8 mouse cellular contexts compared by ENCODE assay signal in the genomic region with DNA sequence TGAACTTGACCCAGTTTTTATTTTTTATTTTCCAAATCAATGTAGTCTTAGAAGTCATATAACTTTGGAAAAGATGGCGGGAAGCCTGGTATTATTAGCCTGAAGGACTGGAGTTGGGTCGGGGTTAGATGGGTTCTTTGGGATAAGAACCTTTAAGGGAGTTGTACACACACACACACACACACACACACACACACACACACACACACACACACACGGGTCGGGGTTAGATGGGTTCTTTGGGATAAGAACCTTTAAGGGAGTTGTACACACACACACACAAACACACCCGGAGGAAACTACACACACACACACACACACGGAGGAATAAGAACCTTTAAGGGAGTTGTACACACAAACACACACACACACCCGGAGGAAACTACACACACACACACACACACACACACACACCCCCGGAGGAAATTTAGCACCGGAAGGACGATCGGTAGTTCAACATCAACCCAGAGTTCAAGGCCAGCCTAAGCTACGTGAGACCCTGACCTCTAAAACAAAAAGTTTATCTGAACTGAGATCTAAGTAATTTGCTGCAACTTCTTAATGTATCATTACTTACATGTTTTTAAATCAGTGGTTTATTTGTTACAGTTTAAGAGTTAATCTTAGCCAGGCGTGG. TPM values are rescaled to one million over a fixed set of nuclear protein-coding genes. Genes with fewer than 3 reads are reported as not detected.
A peak's percentile ranks its signal among the peaks of the same experiment; 100 is the strongest.
DNase-seq lines count a peak whose midpoint lies in the region; ATAC-seq lines count a peak whose summit lies in the region.

No protein-coding gene starts in this region.

- H3K36me3 ChIP-seq in kidney, embryonic 15.5 days, result peaks cover 2% of the 10 kb centered on the region; the same call in 1 of the 2 replicates
- H3K36me3 ChIP-seq in hindbrain, embryonic 15.5 days, result no peaks in the 10 kb centered on the region
- H3K36me3 ChIP-seq in midbrain, embryonic 15.5 days (replicated peaks), result no peaks in the 10 kb centered on the region

- peak overlapping the region; percentile 83 for H3K4me3 ChIP-seq in kidney, embryonic 15.5 days (replicated peaks)
- H3K4me3 ChIP-seq in brown adipose tissue, adult 24 weeks (ENCODE audit: insufficient read depth, low read depth, low read length), result peak overlapping the region; percentile 27
- H3K4me3 ChIP-seq in hindbrain, embryonic 15.5 days, result peak overlapping the region; percentile 72
- peak overlapping the region; percentile 71 for H3K4me3 ChIP-seq in midbrain, embryonic 15.5 days

- H3K4me1 ChIP-seq in kidney, embryonic 15.5 days, result peaks cover 31% of the 10 kb centered on the region
- no peaks in the 10 kb centered on the region for H3K4me1 ChIP-seq in brown adipose tissue, adult 24 weeks (ENCODE audit: control insufficient read depth, insufficient read depth, insufficient read length, low read length)
- H3K4me1 ChIP-seq in hindbrain, embryonic 15.5 days (replicated peaks), result peaks cover 23% of the 10 kb centered on the region
- peaks cover 9% of the 10 kb centered on the region for H3K4me1 ChIP-seq in midbrain, embryonic 15.5 days

- peak overlapping the region; percentile 91 for H3K4me2 ChIP-seq in kidney, embryonic 15.5 days
- peak overlapping the region; percentile 70 for H3K4me2 ChIP-seq in hindbrain, embryonic 15.5 days
- peak overlapping the region; percentile 84 for H3K4me2 ChIP-seq in midbrain, embryonic 15.5 days

- ATAC-seq in kidney, embryonic 15.5 days (replicated peaks; ENCODE audit: low FRiP score), result no peak; the same call in 1 of the 2 replicates
- peak; percentile 7; the same call in 1 of the 2 replicates for ATAC-seq in hindbrain, embryonic 15.5 days (ENCODE audit: low FRiP score, low read depth)
- peak; percentile 41 for ATAC-seq in midbrain, embryonic 15.5 days (replicated peaks)

- 50% methylated on average over 13 of the region's 13 CpGs for WGBS in kidney, embryonic 15.5 days
- WGBS in hindbrain, embryonic 15.5 days, result 52% methylated on average over 13 of the region's 13 CpGs
- WGBS in midbrain, embryonic 15.5 days, result 50% methylated on average over 13 of the region's 13 CpGs

- no peaks in the 10 kb centered on the region for H3K9me3 ChIP-seq in kidney, embryonic 15.5 days (replicated peaks)
- H3K9me3 ChIP-seq in hindbrain, embryonic 15.5 days, result no peaks in the 10 kb centered on the region
- no peaks in the 10 kb centered on the region for H3K9me3 ChIP-seq in midbrain, embryonic 15.5 days

- DNase-seq in kidney, postnatal 14 days, result no peak
- no peak for DNase-seq in adrenal gland, adult 18-20 months (ENCODE audit: low spot score in 2 of 2)
- no peak for DNase-seq in spleen, postnatal 36 days (ENCODE audit: low spot score in 2 of 2)
- no peak for DNase-seq in yolk sac, embryonic 10.5 days (ENCODE audit: low spot score)

- H3K27me3 ChIP-seq in kidney, embryonic 15.5 days, result no peaks in the 10 kb centered on the region
- H3K27me3 ChIP-seq in hindbrain, embryonic 15.5 days, result no peaks in the 10 kb centered on the region
- H3K27me3 ChIP-seq in midbrain, embryonic 15.5 days (replicated peaks), result no peaks in the 10 kb centered on the region

- peak overlapping the region; percentile 60; the same call in 1 of the 2 replicates for H3K27ac ChIP-seq in kidney, embryonic 15.5 days
- peak overlapping the region; percentile 39 for H3K27ac ChIP-seq in brown adipose tissue, adult 24 weeks (replicated peaks; ENCODE audit: low read depth, low read length)
- H3K27ac ChIP-seq in hindbrain, embryonic 15.5 days (replicated peaks), result no peak overlapping the region
- 0 out of 2 replicates have a peak overlapping the region, but pooled peaks have one; percentile 63 for H3K27ac ChIP-seq in midbrain, embryonic 15.5 days

- peak overlapping the region; percentile 35; the same call in 1 of the 2 replicates for H3K9ac ChIP-seq in kidney, embryonic 15.5 days
- no peak overlapping the region for H3K9ac ChIP-seq in hindbrain, embryonic 15.5 days
- H3K9ac ChIP-seq in midbrain, embryonic 15.5 days, result no peak overlapping the region

RNA-seq across cellular contexts. Expression of a gene that starts 0.5 kb away (rescaled TPM):
- polyA plus RNA-seq in kidney, embryonic 15.5 days (2015; fragmentation: Nextera tagmentation; extraction: Ambion mirVana), result 45.8 and 48.3 TPM in 2 replicates
- 392 and 520 TPM in 2 replicates for polyA plus RNA-seq in brown adipose tissue, adult 24 weeks (2012; ENCODE audit: insufficient read depth, insufficient read length, missing spikeins)
- 43.6 and 47.1 TPM in 2 replicates for polyA plus RNA-seq in hindbrain, embryonic 15.5 days (2015; fragmentation: Nextera tagmentation; extraction: Ambion mirVana)
- 43.5 and 44.5 TPM in 2 replicates for polyA plus RNA-seq in midbrain, embryonic 15.5 days (2015; fragmentation: Nextera tagmentation; extraction: Ambion mirVana)
- total RNA-seq in adrenal gland, adult 18-20 months (2021), result 100 to 1,000 TPM; 108 to 204 TPM

RNA-seq across cellular contexts. Expression of a gene that starts 15.8 kb away (rescaled TPM):
- 35.8 and 37.6 TPM in 2 replicates for polyA plus RNA-seq in kidney, embryonic 15.5 days (2015; fragmentation: Nextera tagmentation; extraction: Ambion mirVana)
- 120 and 127 TPM in 2 replicates for polyA plus RNA-seq in brown adipose tissue, adult 24 weeks (2012; ENCODE audit: insufficient read depth, insufficient read length, missing spikeins)
- 12.2 and 13.9 TPM in 2 replicates for polyA plus RNA-seq in hindbrain, embryonic 15.5 days (2015; fragmentation: Nextera tagmentation; extraction: Ambion mirVana)
- 11.2 and 12.9 TPM in 2 replicates for polyA plus RNA-seq in midbrain, embryonic 15.5 days (2015; fragmentation: Nextera tagmentation; extraction: Ambion mirVana)
- 100 to 1,000 TPM in 1 of 2 experiments, 10 to 100 TPM in 1; 85.4 to 145 TPM for total RNA-seq in adrenal gland, adult 18-20 months (2021)

RNA-seq across cellular contexts. Expression of a gene that starts 24.7 kb away (rescaled TPM):
- polyA plus RNA-seq in kidney, embryonic 15.5 days (2015; fragmentation: Nextera tagmentation; extraction: Ambion mirVana), result 18.5 and 20.7 TPM in 2 replicates
- polyA plus RNA-seq in brown adipose tissue, adult 24 weeks (2012; ENCODE audit: insufficient read depth, insufficient read length, missing spikeins), result 4.2 and 6.5 TPM in 2 replicates
- 35.8 and 38.1 TPM in 2 replicates for polyA plus RNA-seq in hindbrain, embryonic 15.5 days (2015; fragmentation: Nextera tagmentation; extraction: Ambion mirVana)
- 37.5 and 38.1 TPM in 2 replicates for polyA plus RNA-seq in midbrain, embryonic 15.5 days (2015; fragmentation: Nextera tagmentation; extraction: Ambion mirVana)
- total RNA-seq in adrenal gland, adult 18-20 months (2021), result 10 to 100 TPM; 25.6 to 27.0 TPM

RNA-seq across cellular contexts. Expression of a gene that starts 24.9 kb away (rescaled TPM):
- 102 and 103 TPM in 2 replicates for polyA plus RNA-seq in kidney, embryonic 15.5 days (2015; fragmentation: Nextera tagmentation; extraction: Ambion mirVana)
- 106 and 138 TPM in 2 replicates for polyA plus RNA-seq in brown adipose tissue, adult 24 weeks (2012; ENCODE audit: insufficient read depth, insufficient read length, missing spikeins)
- polyA plus RNA-seq in hindbrain, embryonic 15.5 days (2015; fragmentation: Nextera tagmentation; extraction: Ambion mirVana), result 73.6 and 79.8 TPM in 2 replicates
- polyA plus RNA-seq in midbrain, embryonic 15.5 days (2015; fragmentation: Nextera tagmentation; extraction: Ambion mirVana), result 70.0 and 74.3 TPM in 2 replicates
- total RNA-seq in adrenal gland, adult 18-20 months (2021), result 100 to 1,000 TPM; 105 to 107 TPM

Comparison
In these comparisons a context has a peak if more than half of its experiments do, and no peak if none do; other contexts are left out.
1. H3K4me3 ChIP-seq: peak in every context shown above with its lines; median percentile 83 in kidney, embryonic 15.5 days; 72 in hindbrain, embryonic 15.5 days; 71 in midbrain, embryonic 15.5 days; 27 in brown adipose tissue, adult 24 weeks.